Mouse (Mus musculus): ENCODE results near the gene Fxyd7.

- TF ChIP-seq POLR2A (IDR thresholded peaks at IDR 0.05; ENCODE audit: insufficient read depth, low read length): no peak
- TF ChIP-seq CTCF (IDR thresholded peaks at IDR 0.05; ENCODE audit: low read depth, low read length): no peak
- TF ChIP-seq EP300 (IDR thresholded peaks at IDR 0.05; ENCODE audit: insufficient read depth, low read depth, low read length): no peak
Observed at GRCm38 (mm10) chr7:31041662-31042315, 9.5 kb downstream of the Fxyd7 start.

All from ES-Bruce4 (cell line).